Mouse (Mus musculus) stomach, embryonic 14.5 days (tissue): ENCODE data around the gene Tmem201. TPM values are rescaled to one million over a fixed set of nuclear protein-coding genes. Genes with fewer than 3 reads are reported as not detected.
"Not testable (repeated sequence)": the region's sequence is repeated elsewhere in the genome, so short reads cannot be mapped to it uniquely, and the experiment has no call there.

Experiments
- ATAC-seq: fragments of 200-750 bp; cut with Nextera tagmentation; 2 replicates; pipeline ENCODE4 v1.8.0; 2017; ENCODE audit warnings: low read depth, moderate TSS enrichment; ENCODE audit not compliant: insufficient number of reproducible peaks, insufficient read depth, low FRiP score
- H3K27ac ChIP-seq: fragments of 300-500 bp; sonication (generic); 2 replicates; pipeline ENCODE4 v1.5.1; 2014; ENCODE audit warnings: mild to moderate bottlenecking, low read length, moderate library complexity, mixed read lengths
- H3K27me3 ChIP-seq: fragments of 300-500 bp; sonication (generic); 2 replicates; pipeline ENCODE4 v1.6.1; 2014; ENCODE audit warnings: low read length, control low read depth, mixed read lengths; ENCODE audit not compliant: control insufficient read depth, insufficient read depth
- H3K36me3 ChIP-seq: fragments of 300-500 bp; sonication (generic); 2 replicates; pipeline ENCODE4 v1.6.1; 2014; ENCODE audit warnings: mild to moderate bottlenecking, control low read depth, low read length, moderate library complexity, mixed read lengths; ENCODE audit not compliant: control insufficient read depth, insufficient read depth
- H3K4me1 ChIP-seq: fragments of 300-500 bp; sonication (generic); 2 replicates; pipeline ENCODE4 v1.6.1; 2014; ENCODE audit warnings: low read length, control low read depth, mixed read lengths; ENCODE audit not compliant: control insufficient read depth, insufficient read depth
- H3K4me2 ChIP-seq: fragments of 300-500 bp; sonication (generic); replicated peaks from 2 replicates; pipeline ENCODE4 v1.6.1; 2014; ENCODE audit warnings: low read depth, low read length, control low read depth
- H3K4me3 ChIP-seq: fragments of 300-500 bp; sonication (generic); 2 replicates; pipeline ENCODE4 v1.5.1; 2014; ENCODE audit warnings: low read depth, low read length, control low read depth
- H3K9ac ChIP-seq: fragments of 300-500 bp; sonication (generic); replicated peaks from 2 replicates; pipeline ENCODE4 v1.6.1; 2014; ENCODE audit warnings: low read depth, mild to moderate bottlenecking, control low read depth, low read length, moderate library complexity, mixed read lengths
- H3K9me3 ChIP-seq: fragments of 300-500 bp; sonication (generic); 2 replicates; pipeline ENCODE4 v1.6.1; 2016; ENCODE audit warnings: low read depth, low read length, control low read depth; ENCODE audit not compliant: control insufficient read depth
- WGBS: fragments of 180-500 bp; shearing (Covaris S2); extraction: QIAGEN DNeasy Blood & Tissue Kit; methylation state at CpG from one replicate; pipeline ENCODE4 v1.1.7; 2014; 5-methylcytosine and 5-hydroxymethylcytosine counted together
- polyA plus RNA-seq: library from polyadenylated mRNA; unstranded; fragments of >200 nt; fragmentation: Nextera tagmentation; extraction: Ambion mirVana; gene quantifications from 2 replicates; pipeline ENCODE4 v1.2.1, GENCODE M21; 2014

Tmem201 gene
- polyA plus RNA-seq, 1 experiment from 2014 or later, result 21.8 TPM

DNA sequence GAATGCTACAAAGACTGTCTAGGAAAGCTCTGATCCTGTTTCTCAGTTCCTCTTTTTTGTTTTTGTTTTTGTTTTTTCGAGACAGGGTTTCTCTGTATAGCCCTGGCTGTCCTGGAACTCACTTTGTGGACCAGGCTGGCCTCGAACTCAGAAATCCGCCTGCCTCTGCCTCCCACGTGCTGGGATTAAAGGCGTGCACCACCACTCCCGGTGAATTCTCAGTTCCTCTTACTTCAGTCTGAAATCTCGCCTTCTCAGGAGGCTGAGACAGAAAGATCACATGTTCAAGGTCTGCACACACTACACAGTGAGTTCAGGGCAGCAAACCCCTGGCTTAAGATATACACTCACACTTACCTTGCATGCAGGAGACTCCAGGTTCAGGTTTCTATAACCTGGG lies 18.7 kb upstream of the Tmem201 start:
- WGBS, result 90% methylated on average over 7 of the region's 7 CpGs
- H3K4me1 ChIP-seq, ATAC-seq, H3K4me3 ChIP-seq, H3K4me2 ChIP-seq, H3K27me3 ChIP-seq, H3K27ac ChIP-seq, H3K9ac ChIP-seq, H3K36me3 ChIP-seq, H3K9me3 ChIP-seq: not testable (repeated sequence)

DNA sequence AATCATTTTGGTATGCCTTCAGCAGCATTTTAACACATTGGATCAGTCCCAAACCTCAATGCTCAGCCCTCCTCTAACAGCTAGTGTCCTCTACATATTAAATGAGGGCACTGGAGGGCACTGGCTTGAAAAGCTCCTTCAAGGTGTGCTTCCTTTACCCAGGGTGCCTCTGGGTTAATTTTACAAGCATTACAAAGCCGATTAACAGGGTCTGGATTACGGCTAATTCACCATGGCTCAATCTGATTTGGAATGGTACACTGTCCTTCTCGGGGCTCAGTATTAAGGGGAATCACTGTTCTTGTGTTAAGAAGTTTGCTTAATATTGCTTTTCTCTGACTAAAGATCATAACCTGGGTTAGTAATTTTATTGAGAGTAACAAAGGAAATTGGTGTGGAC lies 15.0 kb upstream of the Tmem201 start:
- no peaks in the 10 kb centered on the region for H3K36me3 ChIP-seq
- ATAC-seq, result no peak
- no peak overlapping the region for H3K4me2 ChIP-seq
- H3K9me3 ChIP-seq, result no peaks in the 10 kb centered on the region
- WGBS, result 81% methylated on average over 3 of the region's 3 CpGs
- no peaks in the 10 kb centered on the region for H3K27me3 ChIP-seq
- no peaks in the 10 kb centered on the region for H3K4me1 ChIP-seq
- no peak overlapping the region for H3K4me3 ChIP-seq
- H3K27ac ChIP-seq, result no peak overlapping the region
- no peak overlapping the region for H3K9ac ChIP-seq

DNA sequence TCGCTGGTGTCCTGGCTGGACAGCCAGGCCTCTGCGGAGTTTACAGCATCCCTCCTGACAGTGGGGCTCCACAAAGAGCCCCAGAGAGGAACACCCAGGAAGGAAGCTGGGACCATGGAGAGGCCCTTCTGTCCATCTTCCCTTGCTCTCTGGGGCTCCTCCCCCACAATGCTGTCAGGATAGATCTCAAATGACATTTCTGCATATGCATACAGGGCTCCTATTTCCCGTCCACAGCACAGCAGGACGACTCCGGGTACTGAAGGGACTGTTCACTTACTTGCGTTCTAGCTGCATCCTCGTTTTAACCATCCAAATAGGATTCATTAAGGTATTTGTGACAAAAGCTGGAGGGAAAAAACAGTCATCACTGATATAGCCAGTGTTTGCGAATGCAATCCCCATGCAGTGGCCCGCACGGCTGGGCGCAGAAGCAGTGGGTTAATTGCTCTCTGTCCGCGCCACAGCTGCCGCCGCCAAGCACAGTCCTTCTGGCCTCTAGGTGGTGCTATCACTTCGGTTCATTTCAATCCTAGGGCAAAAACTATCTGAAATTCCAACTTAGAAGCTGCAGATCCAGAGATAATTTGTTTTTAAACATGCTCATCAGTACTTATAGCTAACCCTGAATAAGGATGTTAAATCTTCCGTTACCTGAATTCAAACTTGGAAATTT lies 14.4 kb upstream of the Tmem201 start:
- H3K4me1 ChIP-seq, result no peaks in the 10 kb centered on the region
- 34% methylated on average over 17 of the region's 17 CpGs for WGBS

DNA sequence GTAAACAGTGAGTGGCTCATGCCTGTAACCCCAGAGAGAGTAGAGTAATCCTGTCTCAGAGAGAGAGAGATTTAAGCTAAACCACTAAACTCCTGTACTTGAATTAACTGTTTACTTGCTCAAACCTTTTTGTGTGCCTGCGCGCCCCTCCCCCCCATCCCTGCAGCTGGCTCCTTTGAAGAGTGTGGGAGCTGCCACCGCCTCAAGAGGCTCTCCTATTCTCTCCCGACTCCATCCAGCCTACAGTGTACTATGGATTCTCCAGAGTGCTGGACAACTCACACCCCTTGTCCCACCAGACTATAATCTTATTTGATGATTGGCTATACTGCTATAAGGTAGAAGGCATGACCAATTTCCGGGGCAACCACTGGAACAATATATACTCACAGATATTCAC lies 12.8 kb upstream of the Tmem201 start:
- ATAC-seq, result no peak
- no peak overlapping the region for H3K27ac ChIP-seq
- no peaks in the 10 kb centered on the region for H3K9me3 ChIP-seq
- no peak overlapping the region for H3K4me2 ChIP-seq
- H3K4me3 ChIP-seq, result no peak overlapping the region
- 35% methylated on average over 5 of the region's 5 CpGs for WGBS
- H3K27me3 ChIP-seq, result no peaks in the 10 kb centered on the region
- no peaks in the 10 kb centered on the region for H3K4me1 ChIP-seq
- H3K9ac ChIP-seq, result no peak overlapping the region
- H3K36me3 ChIP-seq, result no peaks in the 10 kb centered on the region; the same call in 1 of the 2 replicates

More for the DNA sequence above, 14.4 kb upstream of the Tmem201 start:
- H3K9ac ChIP-seq, result no peak overlapping the region
- no peaks in the 10 kb centered on the region for H3K27me3 ChIP-seq
- no peaks in the 10 kb centered on the region for H3K9me3 ChIP-seq
- H3K4me3 ChIP-seq, result no peak overlapping the region
- H3K36me3 ChIP-seq, result no peaks in the 10 kb centered on the region
- H3K27ac ChIP-seq, result no peak overlapping the region
- no peak; the same call in 1 of the 2 replicates for ATAC-seq
- H3K4me2 ChIP-seq, result no peak overlapping the region

DNA sequence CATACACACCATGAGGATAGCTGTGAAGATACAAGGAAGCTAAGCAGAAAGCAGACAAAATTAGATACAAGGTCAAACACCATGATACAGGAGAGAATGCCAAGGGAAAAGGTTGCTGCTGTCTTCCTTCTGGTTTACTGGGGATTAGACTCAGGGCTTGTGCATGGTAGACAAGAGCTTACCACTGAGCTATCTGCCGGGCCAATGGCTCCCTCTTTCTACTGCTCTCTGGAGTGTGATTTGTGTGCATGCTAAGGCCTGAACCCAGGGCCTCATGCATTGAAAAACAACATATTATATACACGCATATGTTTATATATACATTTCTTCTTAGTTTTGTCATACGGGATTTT lies 11.8 kb upstream of the Tmem201 start:
- H3K27me3 ChIP-seq, H3K9ac ChIP-seq, H3K4me1 ChIP-seq, H3K4me2 ChIP-seq, H3K27ac ChIP-seq, H3K4me3 ChIP-seq, ATAC-seq, H3K9me3 ChIP-seq, H3K36me3 ChIP-seq: not testable (repeated sequence)
- WGBS, result 88% methylated on average over 3 of the region's 3 CpGs

DNA sequence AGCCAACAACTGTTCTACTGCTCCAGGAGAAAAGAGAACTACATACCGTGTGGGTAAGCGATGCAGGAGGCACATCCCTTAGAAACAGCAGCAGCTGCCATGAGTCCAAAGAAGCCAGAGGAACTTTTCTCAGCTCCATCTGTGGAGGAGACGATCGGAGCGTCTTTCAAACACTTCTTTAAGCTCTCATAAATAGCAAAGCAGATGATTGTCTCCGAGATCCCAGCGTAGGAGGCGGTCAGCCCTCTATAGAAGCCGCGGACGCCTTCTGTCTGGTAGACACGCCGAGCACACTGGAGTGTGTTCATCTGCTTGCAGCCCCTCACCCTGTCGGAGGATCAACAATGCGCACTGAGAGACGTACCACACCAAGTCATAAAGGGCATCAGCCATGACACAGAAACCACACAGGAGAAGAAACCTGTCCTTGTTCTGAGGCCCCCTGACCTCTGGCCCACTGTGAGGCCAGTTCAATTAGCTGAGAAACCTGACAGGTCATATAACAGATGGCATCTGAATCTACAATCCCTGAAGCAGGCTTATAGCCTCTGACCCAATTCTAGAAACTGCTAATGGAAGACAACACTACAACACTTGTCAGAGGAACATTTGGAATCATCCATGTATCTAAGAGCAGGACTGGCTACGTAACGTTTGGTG lies 11.3 kb upstream of the Tmem201 start:
- no peaks in the 10 kb centered on the region; the same call in 1 of the 2 replicates for H3K36me3 ChIP-seq
- WGBS, result 89% methylated on average over 18 of the region's 18 CpGs
- no peak overlapping the region for H3K4me2 ChIP-seq
- no peak overlapping the region for H3K27ac ChIP-seq
- no peak overlapping the region for H3K4me3 ChIP-seq
- H3K27me3 ChIP-seq, result no peaks in the 10 kb centered on the region
- no peak for ATAC-seq
- H3K9ac ChIP-seq, result no peak overlapping the region
- no peaks in the 10 kb centered on the region for H3K4me1 ChIP-seq
- no peaks in the 10 kb centered on the region for H3K9me3 ChIP-seq

DNA sequence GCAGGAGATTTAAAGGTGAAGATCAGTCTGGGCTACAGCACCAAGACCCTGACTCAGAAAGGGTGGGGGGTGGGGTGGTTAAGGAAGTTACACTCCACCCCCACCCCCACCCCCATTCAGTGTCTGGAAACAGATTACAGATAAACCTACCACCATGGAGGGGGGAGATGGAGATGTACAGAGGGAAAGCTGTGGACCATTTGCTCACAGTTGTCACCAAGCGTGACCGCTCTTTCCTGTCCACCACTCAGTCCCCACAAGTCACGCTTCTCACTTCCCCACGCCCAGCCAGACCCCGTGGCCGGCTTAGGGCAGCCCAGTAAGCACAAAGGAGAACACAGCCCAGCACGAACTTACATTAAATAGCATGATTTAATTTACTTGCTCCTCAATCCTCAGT lies 6.3 kb upstream of the Tmem201 start:
- WGBS, result 91% methylated on average over 7 of the region's 7 CpGs
- ATAC-seq, result no peak
- Histone ChIP-seq H3K4me1 (no peaks in the 10 kb centered on the region), H3K27ac (no peak overlapping the region), H3K9ac (no peak overlapping the region), H3K4me2 (no peak overlapping the region), H3K36me3 (peaks cover 9% of the 10 kb centered on the region), H3K4me3 (no peak overlapping the region), H3K27me3 (no peaks in the 10 kb centered on the region), H3K9me3 (no peaks in the 10 kb centered on the region)

DNA sequence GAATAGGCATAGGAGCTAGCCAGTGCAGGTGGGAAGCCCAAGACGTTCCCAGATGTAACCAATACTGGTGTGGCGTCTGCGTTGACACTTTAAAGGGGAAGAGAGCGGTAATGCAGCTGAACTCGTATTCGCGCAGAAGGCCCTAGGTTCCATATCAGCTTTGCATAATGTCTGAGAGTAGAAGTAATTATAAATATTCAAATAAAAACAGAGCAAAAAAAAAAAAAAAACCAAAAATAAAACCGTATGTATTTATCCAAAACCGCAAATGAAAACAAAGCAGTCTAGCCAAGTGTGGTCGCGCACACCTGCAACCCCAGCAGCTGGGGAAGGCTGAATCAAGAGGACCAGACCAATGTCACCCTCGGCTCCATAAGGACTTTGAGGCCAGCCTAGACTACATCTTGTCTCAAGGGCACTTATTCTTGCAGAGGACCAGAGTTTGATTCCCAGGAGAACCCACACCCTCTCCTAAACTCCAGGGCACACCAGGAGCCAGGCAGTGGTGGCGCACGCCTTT lies 4.2 kb upstream of the Tmem201 start:
- no peak for ATAC-seq
- H3K36me3 ChIP-seq, result peaks cover 9% of the 10 kb centered on the region
- peaks cover under 1% of the 10 kb centered on the region; the same call in 1 of the 2 replicates for H3K4me1 ChIP-seq
- 93% methylated on average over 14 of the region's 14 CpGs for WGBS
- no peaks in the 10 kb centered on the region for H3K9me3 ChIP-seq
- no peak overlapping the region for H3K4me3 ChIP-seq
- H3K27ac ChIP-seq, result no peak overlapping the region
- H3K4me2 ChIP-seq, result no peak overlapping the region
- H3K9ac ChIP-seq, result no peak overlapping the region
- H3K27me3 ChIP-seq, result no peaks in the 10 kb centered on the region
